Mouse (Mus musculus): Measurements from ENCODE around the gene Spaar. TPM values are rescaled to one million over a fixed set of nuclear protein-coding genes. Genes with fewer than 3 reads are reported as not detected.

The Spaar gene
- polyA plus RNA-seq, 1 experiment from 2014 or later, result 0.06 TPM

GRCm38 (mm10) chr4:43726228-43726993, 3.4 kb upstream of the Spaar start:
- peak overlapping the region; percentile 50; the same call in 1 of the 2 replicates for H3K27ac ChIP-seq (ENCODE audit: low read length)
- H3K36me3 ChIP-seq (ENCODE audit: control insufficient read depth, insufficient read depth, low read length), result no peaks in the 10 kb centered on the region
- H3K9me3 ChIP-seq (replicated peaks; ENCODE audit: control insufficient read depth, low read length), result no peaks in the 10 kb centered on the region
- H3K4me1 ChIP-seq (ENCODE audit: control insufficient read depth, insufficient read depth, low read length), result peaks cover 45% of the 10 kb centered on the region
- no peak overlapping the region for H3K4me3 ChIP-seq (replicated peaks; ENCODE audit: low read length)
- H3K4me2 ChIP-seq (ENCODE audit: low read depth, low read length), result no peak overlapping the region
- H3K9ac ChIP-seq (ENCODE audit: low read length), result peak overlapping the region; percentile 18; the same call in 1 of the 2 replicates
- ATAC-seq (ENCODE audit: insufficient read depth, low FRiP score), result no peak
- 46% methylated on average over 12 of the region's 12 CpGs for WGBS
- H3K27me3 ChIP-seq (ENCODE audit: control insufficient read depth, insufficient read depth, low read length), result no peaks in the 10 kb centered on the region

- WGBS, result 18% methylated on average over 3 of the region's 3 CpGs
- peak; percentile 84 for ATAC-seq (ENCODE audit: insufficient read depth, low FRiP score)
- Histone ChIP-seq H3K4me1 (ENCODE audit: control insufficient read depth, insufficient read depth, low read length) (peaks cover 45% of the 10 kb centered on the region), H3K27ac (ENCODE audit: low read length) (peak within 1 kb of the TSS; percentile 90), H3K4me3 (replicated peaks; ENCODE audit: low read length) (no peak within 1 kb of the TSS), H3K4me2 (ENCODE audit: low read depth, low read length) (no peak within 1 kb of the TSS), H3K27me3 (ENCODE audit: control insufficient read depth, insufficient read depth, low read length) (no peaks in the 10 kb centered on the region), H3K36me3 (ENCODE audit: control insufficient read depth, insufficient read depth, low read length) (no peaks in the 10 kb centered on the region), H3K9me3 (replicated peaks; ENCODE audit: control insufficient read depth, low read length) (no peaks in the 10 kb centered on the region), H3K9ac (ENCODE audit: low read length) (peak within 1 kb of the TSS; percentile 18; the same call in 1 of the 2 replicates)
Measured at GRCm38 (mm10) chr4:43726995-43727394, 2.8 kb upstream of the Spaar start, which contains the start of gene Hrct1. Gene Hrct1, plus strand, starts transcription at chr4:43727188.

GRCm38 (mm10) chr4:43727718-43728575, 1.9 kb upstream of the Spaar start:
- H3K4me3 ChIP-seq (replicated peaks; ENCODE audit: low read length), result no peak overlapping the region
- peaks cover 45% of the 10 kb centered on the region for H3K4me1 ChIP-seq (ENCODE audit: control insufficient read depth, insufficient read depth, low read length)
- peak; percentile 51; the same call in 1 of the 2 replicates for ATAC-seq (ENCODE audit: insufficient read depth, low FRiP score)
- H3K27ac ChIP-seq (ENCODE audit: low read length), result peak overlapping the region; percentile 90
- peak overlapping the region; percentile 6; the same call in 1 of the 2 replicates for H3K9ac ChIP-seq (ENCODE audit: low read length)
- H3K9me3 ChIP-seq (replicated peaks; ENCODE audit: control insufficient read depth, low read length), result no peaks in the 10 kb centered on the region
- no peaks in the 10 kb centered on the region for H3K36me3 ChIP-seq (ENCODE audit: control insufficient read depth, insufficient read depth, low read length)
- no peaks in the 10 kb centered on the region for H3K27me3 ChIP-seq (ENCODE audit: control insufficient read depth, insufficient read depth, low read length)
- 61% methylated on average over 7 of the region's 7 CpGs for WGBS
- H3K4me2 ChIP-seq (ENCODE audit: low read depth, low read length), result peak overlapping the region; percentile 4; the same call in 1 of the 2 replicates

DNA sequence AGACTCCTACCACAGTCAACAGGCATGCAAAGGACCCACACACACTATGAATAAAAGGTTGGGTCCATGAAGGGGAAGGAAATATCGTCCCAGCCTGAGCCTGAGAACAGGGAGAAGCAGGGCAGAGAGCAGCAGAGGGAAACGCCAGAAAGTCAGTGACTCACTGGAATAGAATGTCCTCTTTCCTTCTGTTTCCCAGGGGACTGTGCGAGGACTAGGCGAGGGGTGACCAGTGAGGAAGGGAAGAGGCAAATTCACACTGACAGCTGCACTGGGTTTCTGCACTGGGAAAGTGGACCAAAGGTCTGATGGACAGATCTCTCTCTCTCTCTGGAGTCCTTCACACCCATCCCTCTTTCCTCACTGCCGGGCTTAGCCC, 1.3 kb upstream of the Spaar start:
- no peak overlapping the region for H3K4me3 ChIP-seq (replicated peaks; ENCODE audit: low read length)
- H3K9ac ChIP-seq (ENCODE audit: low read length), result peak overlapping the region; percentile 13; the same call in 1 of the 2 replicates
- peak overlapping the region; percentile 4; the same call in 1 of the 2 replicates for H3K4me2 ChIP-seq (ENCODE audit: low read depth, low read length)
- no peaks in the 10 kb centered on the region for H3K36me3 ChIP-seq (ENCODE audit: control insufficient read depth, insufficient read depth, low read length)
- peak overlapping the region; percentile 90 for H3K27ac ChIP-seq (ENCODE audit: low read length)
- no peaks in the 10 kb centered on the region for H3K27me3 ChIP-seq (ENCODE audit: control insufficient read depth, insufficient read depth, low read length)
- peak; percentile 74; the same call in 1 of the 2 replicates for ATAC-seq (ENCODE audit: insufficient read depth, low FRiP score)
- peaks cover 45% of the 10 kb centered on the region for H3K4me1 ChIP-seq (ENCODE audit: control insufficient read depth, insufficient read depth, low read length)
- no peaks in the 10 kb centered on the region for H3K9me3 ChIP-seq (replicated peaks; ENCODE audit: control insufficient read depth, low read length)
- 10% methylated on average over 5 of the region's 5 CpGs for WGBS

DNA sequence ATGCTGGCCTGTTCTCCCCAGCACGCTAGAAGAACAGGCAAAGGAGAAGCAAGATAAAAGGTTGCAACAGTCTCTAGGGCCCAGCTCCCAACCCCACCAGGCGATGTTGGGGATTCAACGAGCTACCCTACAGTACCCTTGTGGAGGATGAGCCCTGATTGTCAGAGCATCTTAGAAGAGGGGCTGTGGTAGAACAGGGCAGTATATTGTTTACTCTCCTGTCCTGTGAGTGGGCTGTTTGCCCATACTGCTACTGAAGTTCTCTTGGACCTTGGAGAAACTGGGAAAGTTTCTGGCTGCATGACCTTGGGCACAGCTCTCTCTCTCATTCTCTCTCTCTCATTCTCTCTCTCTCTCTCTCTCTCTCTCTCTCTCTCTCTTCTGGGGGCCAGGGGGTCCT, 708 bp upstream of the Spaar start:
- Histone ChIP-seq H3K36me3 (ENCODE audit: control insufficient read depth, insufficient read depth, low read length) (no peaks in the 10 kb centered on the region), H3K9ac (ENCODE audit: low read length) (peak overlapping the region; percentile 13; the same call in 1 of the 2 replicates), H3K4me1 (ENCODE audit: control insufficient read depth, insufficient read depth, low read length) (peaks cover 45% of the 10 kb centered on the region), H3K4me3 (replicated peaks; ENCODE audit: low read length) (no peak overlapping the region), H3K27ac (ENCODE audit: low read length) (peak overlapping the region; percentile 90), H3K27me3 (ENCODE audit: control insufficient read depth, insufficient read depth, low read length) (no peaks in the 10 kb centered on the region), H3K9me3 (replicated peaks; ENCODE audit: control insufficient read depth, low read length) (no peaks in the 10 kb centered on the region), H3K4me2 (ENCODE audit: low read depth, low read length) (peak overlapping the region; percentile 4; the same call in 1 of the 2 replicates)
- no peak for ATAC-seq (ENCODE audit: insufficient read depth, low FRiP score)
- WGBS, result 48% methylated on average over 3 of the region's 3 CpGs

- peaks cover 45% of the 10 kb centered on the region for H3K4me1 ChIP-seq (ENCODE audit: control insufficient read depth, insufficient read depth, low read length)
- no peaks in the 10 kb centered on the region for H3K27me3 ChIP-seq (ENCODE audit: control insufficient read depth, insufficient read depth, low read length)
- no peaks in the 10 kb centered on the region for H3K36me3 ChIP-seq (ENCODE audit: control insufficient read depth, insufficient read depth, low read length)
- no peak for ATAC-seq (ENCODE audit: insufficient read depth, low FRiP score)
- WGBS, result 57% methylated on average over 21 of the region's 21 CpGs
- no peak overlapping the region for H3K9ac ChIP-seq (ENCODE audit: low read length)
- no peak overlapping the region for H3K4me2 ChIP-seq (ENCODE audit: low read depth, low read length)
- H3K4me3 ChIP-seq (replicated peaks; ENCODE audit: low read length), result no peak overlapping the region
- no peaks in the 10 kb centered on the region for H3K9me3 ChIP-seq (replicated peaks; ENCODE audit: control insufficient read depth, low read length)
- 0 out of 2 replicates have a peak overlapping the region, but pooled peaks have one; percentile 31 for H3K27ac ChIP-seq (ENCODE audit: low read length)
Measured at GRCm38 (mm10) chr4:43730750-43731297, 990 bp downstream of the Spaar start.

DNA sequence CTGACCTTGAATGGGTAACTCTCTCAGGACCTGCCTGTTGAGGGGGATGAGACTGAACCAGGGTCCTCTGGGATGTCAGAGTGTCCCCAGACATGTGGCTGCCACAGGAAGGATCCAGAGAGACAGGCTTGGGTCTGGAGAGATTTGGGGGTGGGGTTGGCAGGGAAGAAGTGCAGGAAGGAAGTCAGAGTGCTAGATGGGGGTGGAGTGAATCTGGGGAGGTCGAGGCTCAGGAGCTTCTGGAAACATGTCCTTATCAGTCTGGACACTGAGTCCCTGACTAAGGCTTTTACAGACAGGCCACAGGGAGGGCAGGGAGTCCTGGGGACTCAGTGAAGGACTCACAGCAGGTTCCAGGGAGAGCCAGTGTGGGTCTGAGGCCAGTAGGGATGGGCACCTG, 2.3 kb downstream of the Spaar start:
- ATAC-seq (ENCODE audit: insufficient read depth, low FRiP score), result no peak
- 15% methylated on average over 1 of the region's 1 CpGs for WGBS
- H3K27me3 ChIP-seq (ENCODE audit: control insufficient read depth, insufficient read depth, low read length), result no peaks in the 10 kb centered on the region

GRCm38 (mm10) chr4:43733186-43733585, 3.4 kb downstream of the Spaar start:
- no peak for ATAC-seq (ENCODE audit: insufficient read depth, low FRiP score)
- H3K4me1 ChIP-seq (ENCODE audit: control insufficient read depth, insufficient read depth, low read length), result peaks cover 25% of the 10 kb centered on the region
- WGBS, result 81% methylated on average over 5 of the region's 5 CpGs

More for the DNA sequence above, 2.3 kb downstream of the Spaar start:
- Histone ChIP-seq H3K4me1 (ENCODE audit: control insufficient read depth, insufficient read depth, low read length) (peaks cover 35% of the 10 kb centered on the region), H3K27ac (ENCODE audit: low read length) (no peak overlapping the region), H3K4me3 (replicated peaks; ENCODE audit: low read length) (no peak overlapping the region), H3K9me3 (replicated peaks; ENCODE audit: control insufficient read depth, low read length) (no peaks in the 10 kb centered on the region), H3K9ac (ENCODE audit: low read length) (no peak overlapping the region), H3K36me3 (ENCODE audit: control insufficient read depth, insufficient read depth, low read length) (no peaks in the 10 kb centered on the region), H3K4me2 (ENCODE audit: low read depth, low read length) (no peak overlapping the region)

More at GRCm38 (mm10) chr4:43733186-43733585, 3.4 kb downstream of the Spaar start:
- H3K27ac ChIP-seq (ENCODE audit: low read length), result no peak overlapping the region
- no peaks in the 10 kb centered on the region for H3K9me3 ChIP-seq (replicated peaks; ENCODE audit: control insufficient read depth, low read length)
- H3K4me2 ChIP-seq (ENCODE audit: low read depth, low read length), result no peak overlapping the region
- H3K27me3 ChIP-seq (ENCODE audit: control insufficient read depth, insufficient read depth, low read length), result no peaks in the 10 kb centered on the region
- H3K36me3 ChIP-seq (ENCODE audit: control insufficient read depth, insufficient read depth, low read length), result no peaks in the 10 kb centered on the region
- H3K4me3 ChIP-seq (replicated peaks; ENCODE audit: low read length), result no peak overlapping the region
- H3K9ac ChIP-seq (ENCODE audit: low read length), result no peak overlapping the region

Measured in stomach, embryonic 16.5 days (tissue).